Mouse (Mus musculus): ENCODE data around the gene Jak1. TPM values are rescaled to one million over a fixed set of nuclear protein-coding genes. Genes with fewer than 3 reads are reported as not detected.

Gene Jak1
- polyA plus RNA-seq, 1 experiment from 2014 or later: 85.2 TPM

GRCm38 (mm10) chr4:101179836-101180235, 85.2 kb downstream of the Jak1 start:
- Histone ChIP-seq H3K27me3 (replicated peaks) (no peaks in the 10 kb centered on the region), H3K9me3 (replicated peaks) (no peaks in the 10 kb centered on the region), H3K4me2 (no peak overlapping the region), H3K27ac (replicated peaks) (no peak overlapping the region), H3K36me3 (peaks cover 36% of the 10 kb centered on the region), H3K9ac (replicated peaks) (no peak overlapping the region), H3K4me1 (no peaks in the 10 kb centered on the region), H3K4me3 (replicated peaks) (no peak overlapping the region)
- 71% methylated on average over 6 of the region's 6 CpGs for WGBS
- no peak for ATAC-seq (ENCODE audit: low FRiP score)

- 60% methylated on average over 5 of the region's 5 CpGs for WGBS
- Histone ChIP-seq H3K9ac (replicated peaks) (no peak overlapping the region), H3K9me3 (replicated peaks) (no peaks in the 10 kb centered on the region), H3K27ac (replicated peaks) (no peak overlapping the region), H3K4me1 (no peaks in the 10 kb centered on the region), H3K27me3 (replicated peaks) (no peaks in the 10 kb centered on the region), H3K4me2 (no peak overlapping the region), H3K36me3 (peaks cover 36% of the 10 kb centered on the region), H3K4me3 (replicated peaks) (no peak overlapping the region)
- no peak for ATAC-seq (ENCODE audit: low FRiP score)
Observed at GRCm38 (mm10) chr4:101179076-101179475, 86.0 kb downstream of the Jak1 start.

- 61% methylated on average over 3 of the region's 3 CpGs for WGBS
- ATAC-seq (ENCODE audit: low FRiP score): no peak
- peaks cover 38% of the 10 kb centered on the region for H3K36me3 ChIP-seq
Observed at GRCm38 (mm10) chr4:101177796-101178195, 87.3 kb downstream of the Jak1 start.

GRCm38 (mm10) chr4:101176123-101176522, 89.0 kb downstream of the Jak1 start:
- Histone ChIP-seq H3K36me3 (peaks cover 35% of the 10 kb centered on the region), H3K4me3 (replicated peaks) (no peak overlapping the region), H3K9me3 (replicated peaks) (no peaks in the 10 kb centered on the region), H3K4me2 (no peak overlapping the region), H3K27me3 (replicated peaks) (no peaks in the 10 kb centered on the region), H3K27ac (replicated peaks) (no peak overlapping the region), H3K9ac (replicated peaks) (no peak overlapping the region), H3K4me1 (no peaks in the 10 kb centered on the region)
- ATAC-seq (ENCODE audit: low FRiP score): no peak
- 87% methylated on average over 6 of the region's 6 CpGs for WGBS

More at GRCm38 (mm10) chr4:101177796-101178195, 87.3 kb downstream of the Jak1 start:
- Histone ChIP-seq H3K27ac (replicated peaks) (no peak overlapping the region), H3K27me3 (replicated peaks) (no peaks in the 10 kb centered on the region), H3K4me3 (replicated peaks) (no peak overlapping the region), H3K9me3 (replicated peaks) (no peaks in the 10 kb centered on the region), H3K4me2 (no peak overlapping the region), H3K9ac (replicated peaks) (no peak overlapping the region), H3K4me1 (no peaks in the 10 kb centered on the region)

- H3K27me3 ChIP-seq (replicated peaks): no peaks in the 10 kb centered on the region
- no peak overlapping the region for H3K4me2 ChIP-seq
- no peak overlapping the region for H3K9ac ChIP-seq (replicated peaks)
- WGBS: 77% methylated on average over 10 of the region's 10 CpGs
- H3K4me1 ChIP-seq: no peaks in the 10 kb centered on the region
- no peak for ATAC-seq (ENCODE audit: low FRiP score)
- no peak overlapping the region for H3K4me3 ChIP-seq (replicated peaks)
- H3K9me3 ChIP-seq (replicated peaks): no peaks in the 10 kb centered on the region
- peaks cover 46% of the 10 kb centered on the region for H3K36me3 ChIP-seq
- no peak overlapping the region for H3K27ac ChIP-seq (replicated peaks)
Observed at GRCm38 (mm10) chr4:101174916-101175625, 90.0 kb downstream of the Jak1 start.

- no peak overlapping the region for H3K27ac ChIP-seq (replicated peaks)
- WGBS: 93% methylated on average over 2 of the region's 2 CpGs
- no peak overlapping the region for H3K4me2 ChIP-seq
Observed at GRCm38 (mm10) chr4:101172738-101173137, 92.3 kb downstream of the Jak1 start.

GRCm38 (mm10) chr4:101168189-101168778, 96.8 kb downstream of the Jak1 start:
- Histone ChIP-seq H3K27me3 (replicated peaks) (no peaks in the 10 kb centered on the region), H3K36me3 (peaks cover 41% of the 10 kb centered on the region), H3K4me1 (0 out of 2 replicates have a peak, but pooled peaks cover 3% of the 10 kb centered on the region), H3K27ac (replicated peaks) (no peak overlapping the region), H3K4me3 (replicated peaks) (no peak overlapping the region), H3K4me2 (no peak overlapping the region), H3K9me3 (replicated peaks) (no peaks in the 10 kb centered on the region), H3K9ac (replicated peaks) (no peak overlapping the region)
- WGBS: 49% methylated on average over 6 of the region's 6 CpGs
- ATAC-seq (ENCODE audit: low FRiP score): peak; percentile 78

More at GRCm38 (mm10) chr4:101172738-101173137, 92.3 kb downstream of the Jak1 start:
- Histone ChIP-seq H3K9ac (replicated peaks) (no peak overlapping the region), H3K36me3 (peaks cover 49% of the 10 kb centered on the region), H3K4me3 (replicated peaks) (no peak overlapping the region), H3K27me3 (replicated peaks) (no peaks in the 10 kb centered on the region), H3K9me3 (replicated peaks) (no peaks in the 10 kb centered on the region), H3K4me1 (0 out of 2 replicates have a peak, but pooled peaks cover 3% of the 10 kb centered on the region)
- no peak for ATAC-seq (ENCODE audit: low FRiP score)

GRCm38 (mm10) chr4:101167777-101168176, 97.3 kb downstream of the Jak1 start:
- no peak overlapping the region for H3K4me3 ChIP-seq (replicated peaks)
- no peak for ATAC-seq (ENCODE audit: low FRiP score)
- WGBS: 75% methylated on average over 1 of the region's 1 CpGs

GRCm38 (mm10) chr4:101165776-101166175, 99.3 kb downstream of the Jak1 start:
- H3K27ac ChIP-seq (replicated peaks): no peak overlapping the region
- WGBS: 85% methylated on average over 4 of the region's 4 CpGs
- ATAC-seq (ENCODE audit: low FRiP score): no peak
- H3K36me3 ChIP-seq: peaks cover 44% of the 10 kb centered on the region
- no peak overlapping the region for H3K9ac ChIP-seq (replicated peaks)
- no peak overlapping the region for H3K4me2 ChIP-seq
- H3K27me3 ChIP-seq (replicated peaks): no peaks in the 10 kb centered on the region
- 0 out of 2 replicates have a peak, but pooled peaks cover 3% of the 10 kb centered on the region for H3K4me1 ChIP-seq
- no peaks in the 10 kb centered on the region for H3K9me3 ChIP-seq (replicated peaks)
- H3K4me3 ChIP-seq (replicated peaks): no peak overlapping the region

More at GRCm38 (mm10) chr4:101167777-101168176, 97.3 kb downstream of the Jak1 start:
- H3K4me2 ChIP-seq: no peak overlapping the region
- no peak overlapping the region for H3K27ac ChIP-seq (replicated peaks)
- H3K27me3 ChIP-seq (replicated peaks): no peaks in the 10 kb centered on the region
- H3K9ac ChIP-seq (replicated peaks): no peak overlapping the region
- peaks cover 43% of the 10 kb centered on the region for H3K36me3 ChIP-seq
- H3K9me3 ChIP-seq (replicated peaks): no peaks in the 10 kb centered on the region
- H3K4me1 ChIP-seq: 0 out of 2 replicates have a peak, but pooled peaks cover 3% of the 10 kb centered on the region

- WGBS: 94% methylated on average over 2 of the region's 2 CpGs
- ATAC-seq (ENCODE audit: low FRiP score): no peak
Observed at GRCm38 (mm10) chr4:101164673-101165072, 100.4 kb downstream of the Jak1 start.

GRCm38 (mm10) chr4:101164189-101164588, 100.9 kb downstream of the Jak1 start:
- ATAC-seq (ENCODE audit: low FRiP score): no peak
- no peak overlapping the region for H3K4me3 ChIP-seq (replicated peaks)
- H3K36me3 ChIP-seq: peaks cover 30% of the 10 kb centered on the region
- H3K9ac ChIP-seq (replicated peaks): no peak overlapping the region
- 89% methylated on average over 2 of the region's 2 CpGs for WGBS
- no peak overlapping the region for H3K27ac ChIP-seq (replicated peaks)
- H3K4me1 ChIP-seq: 0 out of 2 replicates have a peak, but pooled peaks cover 3% of the 10 kb centered on the region
- H3K9me3 ChIP-seq (replicated peaks): no peaks in the 10 kb centered on the region
- H3K4me2 ChIP-seq: no peak overlapping the region
- no peaks in the 10 kb centered on the region for H3K27me3 ChIP-seq (replicated peaks)

More at GRCm38 (mm10) chr4:101164673-101165072, 100.4 kb downstream of the Jak1 start:
- H3K4me2 ChIP-seq: no peak overlapping the region
- H3K9me3 ChIP-seq (replicated peaks): no peaks in the 10 kb centered on the region
- H3K4me3 ChIP-seq (replicated peaks): no peak overlapping the region
- no peaks in the 10 kb centered on the region for H3K27me3 ChIP-seq (replicated peaks)
- no peak overlapping the region for H3K27ac ChIP-seq (replicated peaks)
- H3K9ac ChIP-seq (replicated peaks): no peak overlapping the region
- 0 out of 2 replicates have a peak, but pooled peaks cover 3% of the 10 kb centered on the region for H3K4me1 ChIP-seq
- H3K36me3 ChIP-seq: peaks cover 33% of the 10 kb centered on the region

GRCm38 (mm10) chr4:101160821-101161220, 104.3 kb downstream of the Jak1 start:
- Histone ChIP-seq H3K4me2 (no peak overlapping the region), H3K4me1 (no peaks in the 10 kb centered on the region), H3K9me3 (replicated peaks) (no peaks in the 10 kb centered on the region), H3K27me3 (replicated peaks) (no peaks in the 10 kb centered on the region), H3K4me3 (replicated peaks) (no peak overlapping the region), H3K27ac (replicated peaks) (no peak overlapping the region), H3K9ac (replicated peaks) (no peak overlapping the region), H3K36me3 (peaks cover 54% of the 10 kb centered on the region)
- ATAC-seq (ENCODE audit: low FRiP score): no peak
- WGBS: 95% methylated on average over 1 of the region's 1 CpGs

All from neural tube, embryonic 15.5 days (tissue).